Mouse (Mus musculus): Measurements from ENCODE around the gene Tbl3. TPM values are rescaled to one million over a fixed set of nuclear protein-coding genes. Genes with fewer than 3 reads are reported as not detected.
A peak's percentile ranks its signal among the peaks of the same experiment; 100 is the strongest.

Gene Tbl3
- polyA plus RNA-seq, 1 experiment = 66.6 TPM

- no peaks in the 10 kb centered on the region for H3K36me3 ChIP-seq (ENCODE audit: control insufficient read depth, insufficient read depth)
- H3K4me3 ChIP-seq = no peak overlapping the region
- H3K79me2 ChIP-seq (ENCODE audit: control insufficient read depth, insufficient read depth) = peaks cover 9% of the 10 kb centered on the region
- no peak overlapping the region for H3ac ChIP-seq (ENCODE audit: control insufficient read depth, insufficient read length)
- no peak overlapping the region for H3K4me2 ChIP-seq (ENCODE audit: low read depth)
- H3K27me3 ChIP-seq (ENCODE audit: control insufficient read depth, insufficient read depth, insufficient read length) = no peaks in the 10 kb centered on the region
- TF ChIP-seq USF1 (IDR thresholded peaks at IDR 0.05; ENCODE audit: low read depth) (no peak), TCF12 (IDR thresholded peaks at IDR 0.05; ENCODE audit: insufficient read depth, poor library complexity, severe bottlenecking) (no peak), MAX (IDR thresholded peaks at IDR 0.05; ENCODE audit: low read depth) (no peak), POLR2A (IDR thresholded peaks at IDR 0.05; ENCODE audit: insufficient read length, low read depth) (no peak), MYOD1 (IDR thresholded peaks at IDR 0.05; ENCODE audit: control insufficient read depth in 1 of 3, insufficient read length in 2 of 3, low read depth in 2 of 3) (no peak), REST (IDR thresholded peaks at IDR 0.05; ENCODE audit: insufficient read depth, insufficient read length) (no peak), SRF (IDR thresholded peaks at IDR 0.05; ENCODE audit: control insufficient read depth, insufficient read length, low read depth) (no peak), TCF3 (IDR thresholded peaks at IDR 0.05; ENCODE audit: insufficient read length, low read depth) (no peak), POLR2AphosphoS2 (IDR thresholded peaks at IDR 0.05; ENCODE audit: insufficient read length, low read depth) (no peak), MYOG (IDR thresholded peaks at IDR 0.05; ENCODE audit: control insufficient read depth in 1 of 3, insufficient read depth in 1 of 3, insufficient read length in 2 of 3, low read depth in 2 of 3) (no peak), CEBPB (IDR thresholded peaks at IDR 0.05; ENCODE audit: insufficient read depth, poor library complexity, severe bottlenecking) (no peak), E2F4 (IDR thresholded peaks at IDR 0.05; ENCODE audit: insufficient read depth) (no peak)
These were observed 20.7 kb upstream of the Tbl3 start for GRCm38 (mm10) chr17:24728184-24728583.

- peaks cover under 1% of the 10 kb centered on the region for H3K36me3 ChIP-seq (ENCODE audit: control insufficient read depth, insufficient read depth)
- TF ChIP-seq USF1 (IDR thresholded peaks at IDR 0.05; ENCODE audit: low read depth) = no peak
- TF ChIP-seq CEBPB (IDR thresholded peaks at IDR 0.05; ENCODE audit: insufficient read depth, poor library complexity, severe bottlenecking) = no peak
- no peak for TF ChIP-seq E2F4 (IDR thresholded peaks at IDR 0.05; ENCODE audit: insufficient read depth)
- TF ChIP-seq MAX (IDR thresholded peaks at IDR 0.05; ENCODE audit: low read depth) = no peak
- no peak for TF ChIP-seq POLR2A (IDR thresholded peaks at IDR 0.05; ENCODE audit: insufficient read length, low read depth)
- no peak for TF ChIP-seq MYOD1 (IDR thresholded peaks at IDR 0.05; ENCODE audit: control insufficient read depth in 1 of 3, insufficient read length in 2 of 3, low read depth in 2 of 3)
- no peak for TF ChIP-seq MYOG (IDR thresholded peaks at IDR 0.05; ENCODE audit: control insufficient read depth in 1 of 3, insufficient read depth in 1 of 3, insufficient read length in 2 of 3, low read depth in 2 of 3)
- TF ChIP-seq POLR2AphosphoS2 (IDR thresholded peaks at IDR 0.05; ENCODE audit: insufficient read length, low read depth) = no peak
- TF ChIP-seq TCF12 (IDR thresholded peaks at IDR 0.05; ENCODE audit: insufficient read depth, poor library complexity, severe bottlenecking) = no peak
- no peak for TF ChIP-seq TCF3 (IDR thresholded peaks at IDR 0.05; ENCODE audit: insufficient read length, low read depth)
- TF ChIP-seq SRF (IDR thresholded peaks at IDR 0.05; ENCODE audit: control insufficient read depth, insufficient read length, low read depth) = no peak
- TF ChIP-seq REST (IDR thresholded peaks at IDR 0.05; ENCODE audit: insufficient read depth, insufficient read length) = no peak
- H3K27me3 ChIP-seq (ENCODE audit: control insufficient read depth, insufficient read depth, insufficient read length) = no peaks in the 10 kb centered on the region
- H3K4me2 ChIP-seq (ENCODE audit: low read depth) = no peak within 1 kb of the TSS
- peaks cover 12% of the 10 kb centered on the region for H3K79me2 ChIP-seq (ENCODE audit: control insufficient read depth, insufficient read depth)
- H3ac ChIP-seq (ENCODE audit: control insufficient read depth, insufficient read length) = no peak within 1 kb of the TSS
- no peak within 1 kb of the TSS for H3K4me3 ChIP-seq
These were observed 20.2 kb upstream of the Tbl3 start, which contains the start of gene Rpl3l for GRCm38 (mm10) chr17:24727618-24728017. Gene Rpl3l (plus strand): TSS chr17:24727820.

- Histone ChIP-seq H3K4me2 (ENCODE audit: low read depth) (no peak overlapping the region), H3K27me3 (ENCODE audit: control insufficient read depth, insufficient read depth, insufficient read length) (no peaks in the 10 kb centered on the region), H3K79me2 (ENCODE audit: control insufficient read depth, insufficient read depth) (peaks cover 28% of the 10 kb centered on the region), H3K4me3 (no peak overlapping the region), H3ac (ENCODE audit: control insufficient read depth, insufficient read length) (no peak overlapping the region), H3K36me3 (ENCODE audit: control insufficient read depth, insufficient read depth) (peaks cover 11% of the 10 kb centered on the region)
- TF ChIP-seq MYOG (IDR thresholded peaks at IDR 0.05; ENCODE audit: control insufficient read depth in 1 of 3, insufficient read depth in 1 of 3, insufficient read length in 2 of 3, low read depth in 2 of 3) (no peak), TCF12 (IDR thresholded peaks at IDR 0.05; ENCODE audit: insufficient read depth, poor library complexity, severe bottlenecking) (no peak), POLR2AphosphoS2 (IDR thresholded peaks at IDR 0.05; ENCODE audit: insufficient read length, low read depth) (no peak), MAX (IDR thresholded peaks at IDR 0.05; ENCODE audit: low read depth) (no peak), SRF (IDR thresholded peaks at IDR 0.05; ENCODE audit: control insufficient read depth, insufficient read length, low read depth) (no peak), USF1 (IDR thresholded peaks at IDR 0.05; ENCODE audit: low read depth) (no peak), REST (IDR thresholded peaks at IDR 0.05; ENCODE audit: insufficient read depth, insufficient read length) (no peak), POLR2A (IDR thresholded peaks at IDR 0.05; ENCODE audit: insufficient read length, low read depth) (no peak), MYOD1 (IDR thresholded peaks at IDR 0.05; ENCODE audit: control insufficient read depth in 1 of 3, insufficient read length in 2 of 3, low read depth in 2 of 3) (no peak), E2F4 (IDR thresholded peaks at IDR 0.05; ENCODE audit: insufficient read depth) (no peak), CEBPB (IDR thresholded peaks at IDR 0.05; ENCODE audit: insufficient read depth, poor library complexity, severe bottlenecking) (no peak), TCF3 (IDR thresholded peaks at IDR 0.05; ENCODE audit: insufficient read length, low read depth) (no peak)
These were observed 18.4 kb upstream of the Tbl3 start for GRCm38 (mm10) chr17:24725637-24726390.

- Histone ChIP-seq H3K36me3 (ENCODE audit: control insufficient read depth, insufficient read depth) (peaks cover 11% of the 10 kb centered on the region), H3K79me2 (ENCODE audit: control insufficient read depth, insufficient read depth) (peaks cover 32% of the 10 kb centered on the region), H3K4me2 (ENCODE audit: low read depth) (peak within 1 kb of the TSS; percentile 95), H3ac (ENCODE audit: control insufficient read depth, insufficient read length) (peak within 1 kb of the TSS; percentile 21), H3K4me3 (peak within 1 kb of the TSS; percentile 77), H3K27me3 (ENCODE audit: control insufficient read depth, insufficient read depth, insufficient read length) (no peaks in the 10 kb centered on the region)
- TF ChIP-seq POLR2A (IDR thresholded peaks at IDR 0.05; ENCODE audit: insufficient read length, low read depth) (peak; percentile 94), REST (IDR thresholded peaks at IDR 0.05; ENCODE audit: insufficient read depth, insufficient read length) (no peak), POLR2AphosphoS2 (IDR thresholded peaks at IDR 0.05; ENCODE audit: insufficient read length, low read depth) (peak; percentile 95), SRF (IDR thresholded peaks at IDR 0.05; ENCODE audit: control insufficient read depth, insufficient read length, low read depth) (peak; percentile 46), TCF3 (IDR thresholded peaks at IDR 0.05; ENCODE audit: insufficient read length, low read depth) (no peak), CEBPB (IDR thresholded peaks at IDR 0.05; ENCODE audit: insufficient read depth, poor library complexity, severe bottlenecking) (no peak), E2F4 (IDR thresholded peaks at IDR 0.05; ENCODE audit: insufficient read depth) (no peak), MAX (IDR thresholded peaks at IDR 0.05; ENCODE audit: low read depth) (no peak), TCF12 (IDR thresholded peaks at IDR 0.05; ENCODE audit: insufficient read depth, poor library complexity, severe bottlenecking) (no peak), MYOG (IDR thresholded peaks at IDR 0.05; ENCODE audit: control insufficient read depth in 1 of 3, insufficient read depth in 1 of 3, insufficient read length in 2 of 3, low read depth in 2 of 3) (peak in 2 of 3 experiments; percentile 28 to 49), USF1 (IDR thresholded peaks at IDR 0.05; ENCODE audit: low read depth) (no peak), MYOD1 (IDR thresholded peaks at IDR 0.05; ENCODE audit: control insufficient read depth in 1 of 3, insufficient read length in 2 of 3, low read depth in 2 of 3) (peak in 2 of 3 experiments; percentile 40 to 64)
These were observed 16.7 kb upstream of the Tbl3 start, which contains the start of gene Ndufb10 for GRCm38 (mm10) chr17:24724184-24724583. Gene Ndufb10 (minus strand): TSS chr17:24724478.

Data from myocyte (in vitro differentiated cells).